Mouse (Mus musculus): Measurements from ENCODE around the gene Cd59a. TPM values are rescaled to one million over a fixed set of nuclear protein-coding genes. Genes with fewer than 3 reads are reported as not detected.

Gene Cd59a
- polyA plus RNA-seq, 1 experiment from 2014 or later = 38.2 TPM

DNA sequence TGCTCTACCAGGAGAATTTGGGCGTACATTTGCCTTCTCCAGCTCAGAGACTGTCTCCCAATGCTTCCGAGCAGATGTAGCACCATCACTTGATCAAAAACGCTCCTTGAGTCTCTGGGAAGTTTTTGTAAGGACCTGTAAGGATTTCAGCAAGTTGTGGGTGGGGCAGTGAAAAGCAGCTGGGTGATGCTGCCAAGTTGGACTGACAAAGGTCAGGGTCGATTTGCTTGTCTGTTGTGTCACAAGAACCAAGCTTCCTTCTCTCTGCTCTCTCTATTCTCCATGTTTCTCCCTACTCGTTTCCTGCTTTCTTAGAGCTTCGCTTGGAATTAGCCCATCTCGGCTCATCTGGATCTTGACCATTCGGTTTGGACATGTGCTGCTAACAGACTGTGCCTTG, 46.5 kb downstream of the Cd59a start:
- Histone ChIP-seq H3K4me3 (ENCODE audit: low read length) (no peak overlapping the region), H3K4me1 (ENCODE audit: control insufficient read depth, insufficient read depth, low read length) (no peaks in the 10 kb centered on the region), H3K9me3 (ENCODE audit: control insufficient read depth, low read length) (no peaks in the 10 kb centered on the region), H3K9ac (ENCODE audit: low read depth, low read length) (no peak overlapping the region), H3K27ac (ENCODE audit: low read depth, low read length) (no peak overlapping the region), H3K36me3 (ENCODE audit: control insufficient read depth, insufficient read depth, low read length) (no peaks in the 10 kb centered on the region), H3K27me3 (ENCODE audit: control insufficient read depth, insufficient read depth, low read length) (no peaks in the 10 kb centered on the region), H3K4me2 (replicated peaks; ENCODE audit: low read depth, low read length) (no peak overlapping the region)
- ATAC-seq (ENCODE audit: low FRiP score, low TSS enrichment) = no peak
- WGBS = 94% methylated on average over 8 of the region's 8 CpGs

DNA sequence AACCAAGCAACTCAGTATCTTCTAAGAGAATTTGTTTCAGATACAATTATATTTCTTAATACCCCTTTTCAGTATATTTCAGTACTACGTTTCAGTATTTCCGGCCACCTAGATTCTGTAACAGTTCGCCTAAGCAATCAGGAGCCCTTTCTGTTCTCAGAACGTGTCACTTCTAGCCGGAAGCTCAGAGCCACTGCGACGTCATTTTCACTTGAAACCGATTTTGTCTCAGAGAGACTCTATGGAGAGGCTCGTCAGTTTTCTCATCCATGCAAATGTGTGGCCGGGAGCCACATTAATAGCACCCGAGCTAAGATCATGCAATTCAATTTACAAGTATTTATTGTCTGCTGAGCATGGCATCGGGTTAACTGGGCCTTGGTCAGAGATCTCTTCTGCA, 48.4 kb downstream of the Cd59a start:
- H3K27ac ChIP-seq (ENCODE audit: low read depth, low read length) = no peak overlapping the region
- H3K9me3 ChIP-seq (ENCODE audit: control insufficient read depth, low read length) = no peaks in the 10 kb centered on the region
- H3K9ac ChIP-seq (ENCODE audit: low read depth, low read length) = no peak overlapping the region
- H3K4me2 ChIP-seq (replicated peaks; ENCODE audit: low read depth, low read length) = no peak overlapping the region
- ATAC-seq (ENCODE audit: low FRiP score, low TSS enrichment) = no peak
- 88% methylated on average over 12 of the region's 12 CpGs for WGBS
- H3K4me3 ChIP-seq (ENCODE audit: low read length) = no peak overlapping the region
- 0 out of 2 replicates have a peak, but pooled peaks cover 5% of the 10 kb centered on the region for H3K4me1 ChIP-seq (ENCODE audit: control insufficient read depth, insufficient read depth, low read length)
- no peaks in the 10 kb centered on the region for H3K27me3 ChIP-seq (ENCODE audit: control insufficient read depth, insufficient read depth, low read length)
- no peaks in the 10 kb centered on the region for H3K36me3 ChIP-seq (ENCODE audit: control insufficient read depth, insufficient read depth, low read length)

DNA sequence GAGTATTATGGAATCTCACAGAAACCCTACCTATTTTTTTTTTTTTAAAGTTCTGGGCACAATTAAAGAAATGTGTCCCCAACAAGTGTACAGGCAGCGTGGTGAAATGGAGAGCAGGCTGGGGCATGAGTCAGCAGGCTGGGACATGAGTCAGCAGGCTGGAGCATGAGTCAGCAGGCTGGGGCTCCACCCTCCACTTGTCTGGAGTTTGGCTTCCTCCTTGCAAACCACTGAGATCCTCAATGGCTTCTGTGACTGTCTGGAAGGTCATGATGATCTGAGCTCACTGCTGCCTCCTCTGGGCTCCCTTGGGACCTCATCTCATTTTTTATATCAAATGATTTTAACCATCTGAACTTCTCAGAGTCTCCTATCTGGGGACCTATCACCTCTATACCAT, 50.4 kb downstream of the Cd59a start:
- Histone ChIP-seq H3K27ac (ENCODE audit: low read depth, low read length) (no peak overlapping the region), H3K9me3 (ENCODE audit: control insufficient read depth, low read length) (no peaks in the 10 kb centered on the region), H3K4me3 (ENCODE audit: low read length) (no peak overlapping the region), H3K4me1 (ENCODE audit: control insufficient read depth, insufficient read depth, low read length) (0 out of 2 replicates have a peak, but pooled peaks cover 5% of the 10 kb centered on the region), H3K9ac (ENCODE audit: low read depth, low read length) (no peak overlapping the region), H3K36me3 (ENCODE audit: control insufficient read depth, insufficient read depth, low read length) (no peaks in the 10 kb centered on the region), H3K4me2 (replicated peaks; ENCODE audit: low read depth, low read length) (no peak overlapping the region), H3K27me3 (ENCODE audit: control insufficient read depth, insufficient read depth, low read length) (no peaks in the 10 kb centered on the region)
- no peak for ATAC-seq (ENCODE audit: low FRiP score, low TSS enrichment)
- WGBS = 79% methylated on average over 1 of the region's 1 CpGs

- 0 out of 2 replicates have a peak, but pooled peaks cover 5% of the 10 kb centered on the region for H3K4me1 ChIP-seq (ENCODE audit: control insufficient read depth, insufficient read depth, low read length)
- H3K9ac ChIP-seq (ENCODE audit: low read depth, low read length) = no peak overlapping the region
- WGBS = 20% methylated on average over 4 of the region's 4 CpGs
- H3K4me3 ChIP-seq (ENCODE audit: low read length) = no peak overlapping the region
- H3K36me3 ChIP-seq (ENCODE audit: control insufficient read depth, insufficient read depth, low read length) = no peaks in the 10 kb centered on the region
- H3K4me2 ChIP-seq (replicated peaks; ENCODE audit: low read depth, low read length) = no peak overlapping the region
- no peaks in the 10 kb centered on the region for H3K9me3 ChIP-seq (ENCODE audit: control insufficient read depth, low read length)
- no peaks in the 10 kb centered on the region for H3K27me3 ChIP-seq (ENCODE audit: control insufficient read depth, insufficient read depth, low read length)
- H3K27ac ChIP-seq (ENCODE audit: low read depth, low read length) = peak overlapping the region; percentile 37; the same call in 1 of the 2 replicates
- peak; percentile 75 for ATAC-seq (ENCODE audit: low FRiP score, low TSS enrichment)
Observed at GRCm38 (mm10) chr2:104147910-104148561, 52.4 kb downstream of the Cd59a start.

DNA sequence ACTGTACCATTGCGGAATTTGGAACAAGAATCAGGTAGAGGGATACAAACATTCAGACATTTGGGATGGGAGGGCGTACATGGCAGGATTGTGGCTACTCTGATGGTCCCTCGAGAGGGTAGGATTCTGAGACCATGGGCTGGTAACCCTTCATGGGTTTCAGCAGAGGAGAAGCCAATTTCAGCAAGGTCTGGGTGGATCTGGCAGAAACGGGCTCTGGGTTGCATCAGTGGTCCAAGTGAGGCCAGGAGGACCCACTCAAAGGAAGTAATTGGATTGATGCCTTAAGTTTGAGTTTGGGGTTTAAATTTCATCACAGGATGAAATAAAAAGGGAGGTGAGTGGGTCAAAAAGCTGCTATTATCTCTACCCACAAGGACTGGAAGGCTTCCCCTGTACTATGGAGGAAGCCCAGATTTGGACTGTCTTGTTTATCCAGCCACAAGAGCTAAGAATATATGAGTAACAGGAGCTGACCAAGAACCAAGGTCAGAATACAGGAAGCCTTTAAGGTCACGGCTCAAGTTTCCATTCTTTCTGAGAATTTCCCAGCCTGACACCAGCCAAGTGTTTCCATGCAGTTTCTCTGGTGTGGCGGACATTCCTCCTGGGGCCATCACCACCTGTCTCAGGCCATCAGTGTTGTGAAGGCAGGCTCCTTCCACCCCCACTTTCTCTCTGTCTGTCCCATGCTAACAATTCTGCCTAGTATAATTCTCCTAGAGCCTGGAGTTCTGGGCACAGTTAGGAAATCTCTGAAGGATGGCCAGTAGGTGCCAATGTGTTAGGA, 55.2 kb downstream of the Cd59a start:
- Histone ChIP-seq H3K27ac (ENCODE audit: low read depth, low read length) (no peak overlapping the region), H3K36me3 (ENCODE audit: control insufficient read depth, insufficient read depth, low read length) (no peaks in the 10 kb centered on the region), H3K9me3 (ENCODE audit: control insufficient read depth, low read length) (no peaks in the 10 kb centered on the region), H3K4me3 (ENCODE audit: low read length) (no peak overlapping the region), H3K4me1 (ENCODE audit: control insufficient read depth, insufficient read depth, low read length) (0 out of 2 replicates have a peak, but pooled peaks cover 5% of the 10 kb centered on the region), H3K4me2 (replicated peaks; ENCODE audit: low read depth, low read length) (no peak overlapping the region), H3K9ac (ENCODE audit: low read depth, low read length) (no peak overlapping the region), H3K27me3 (ENCODE audit: control insufficient read depth, insufficient read depth, low read length) (no peaks in the 10 kb centered on the region)
- 69% methylated on average over 6 of the region's 6 CpGs for WGBS
- no peak for ATAC-seq (ENCODE audit: low FRiP score, low TSS enrichment)

- H3K9me3 ChIP-seq (ENCODE audit: control insufficient read depth, low read length) = no peaks in the 10 kb centered on the region
- H3K4me1 ChIP-seq (ENCODE audit: control insufficient read depth, insufficient read depth, low read length) = 0 out of 2 replicates have a peak, but pooled peaks cover 7% of the 10 kb centered on the region
- no peaks in the 10 kb centered on the region for H3K27me3 ChIP-seq (ENCODE audit: control insufficient read depth, insufficient read depth, low read length)
- ATAC-seq (ENCODE audit: low FRiP score, low TSS enrichment) = no peak
- no peaks in the 10 kb centered on the region for H3K36me3 ChIP-seq (ENCODE audit: control insufficient read depth, insufficient read depth, low read length)
- H3K27ac ChIP-seq (ENCODE audit: low read depth, low read length) = no peak overlapping the region
- no peak overlapping the region for H3K4me3 ChIP-seq (ENCODE audit: low read length)
- no peak overlapping the region for H3K9ac ChIP-seq (ENCODE audit: low read depth, low read length)
- 83% methylated on average over 4 of the region's 4 CpGs for WGBS
- H3K4me2 ChIP-seq (replicated peaks; ENCODE audit: low read depth, low read length) = no peak overlapping the region
Observed at GRCm38 (mm10) chr2:104153345-104153744, 57.7 kb downstream of the Cd59a start.

DNA sequence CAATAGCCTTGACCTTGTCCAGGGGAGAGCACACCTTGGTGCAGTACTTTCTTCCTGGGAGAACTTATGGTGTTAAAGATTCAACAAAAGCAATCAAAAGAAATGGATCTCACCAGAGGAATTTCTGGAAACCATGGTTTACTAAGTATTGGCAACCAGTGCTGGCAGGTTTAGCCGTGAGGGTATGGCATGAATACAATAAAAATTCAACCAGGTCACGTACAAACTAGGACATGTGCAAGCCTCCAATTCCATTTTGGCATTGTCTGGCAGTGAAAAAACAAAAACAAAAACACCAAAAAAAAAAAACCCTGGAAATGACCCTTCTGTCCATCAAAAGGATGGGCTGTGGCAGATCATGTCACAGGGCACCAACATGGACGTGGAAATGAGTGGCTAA, 58.3 kb downstream of the Cd59a start:
- no peaks in the 10 kb centered on the region for H3K36me3 ChIP-seq (ENCODE audit: control insufficient read depth, insufficient read depth, low read length)
- H3K4me1 ChIP-seq (ENCODE audit: control insufficient read depth, insufficient read depth, low read length) = 0 out of 2 replicates have a peak, but pooled peaks cover 3% of the 10 kb centered on the region
- H3K27ac ChIP-seq (ENCODE audit: low read depth, low read length) = no peak overlapping the region
- no peak overlapping the region for H3K4me3 ChIP-seq (ENCODE audit: low read length)
- ATAC-seq (ENCODE audit: low FRiP score, low TSS enrichment) = no peak
- H3K9me3 ChIP-seq (ENCODE audit: control insufficient read depth, low read length) = no peaks in the 10 kb centered on the region
- no peaks in the 10 kb centered on the region for H3K27me3 ChIP-seq (ENCODE audit: control insufficient read depth, insufficient read depth, low read length)
- no peak overlapping the region for H3K9ac ChIP-seq (ENCODE audit: low read depth, low read length)
- 82% methylated on average over 3 of the region's 3 CpGs for WGBS
- H3K4me2 ChIP-seq (replicated peaks; ENCODE audit: low read depth, low read length) = no peak overlapping the region

DNA sequence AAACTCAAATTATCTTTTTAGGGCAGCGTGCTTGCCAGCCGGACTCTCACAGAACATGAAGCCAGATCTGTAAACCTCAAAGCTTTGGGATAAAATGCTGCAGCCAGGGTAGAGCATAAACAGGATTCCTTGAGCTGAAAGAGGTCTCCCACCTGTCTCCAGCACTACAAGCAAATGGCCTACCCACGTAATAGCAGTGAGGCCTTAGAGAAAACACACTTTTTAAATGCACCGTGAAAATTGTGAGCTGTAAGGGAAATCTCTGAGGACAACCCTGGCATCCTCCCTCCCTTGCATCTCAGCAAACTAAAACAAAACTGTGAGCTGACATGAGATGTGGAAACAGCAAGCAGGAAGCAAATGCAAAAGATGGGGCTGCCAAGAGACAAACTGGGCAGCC, 62.2 kb downstream of the Cd59a start:
- WGBS = 63% methylated on average over 4 of the region's 4 CpGs
- Histone ChIP-seq H3K27ac (ENCODE audit: low read depth, low read length) (no peak overlapping the region), H3K4me2 (replicated peaks; ENCODE audit: low read depth, low read length) (no peak overlapping the region), H3K36me3 (ENCODE audit: control insufficient read depth, insufficient read depth, low read length) (no peaks in the 10 kb centered on the region), H3K27me3 (ENCODE audit: control insufficient read depth, insufficient read depth, low read length) (no peaks in the 10 kb centered on the region), H3K9me3 (ENCODE audit: control insufficient read depth, low read length) (no peaks in the 10 kb centered on the region), H3K4me3 (ENCODE audit: low read length) (no peak overlapping the region), H3K4me1 (ENCODE audit: control insufficient read depth, insufficient read depth, low read length) (0 out of 2 replicates have a peak, but pooled peaks cover 3% of the 10 kb centered on the region), H3K9ac (ENCODE audit: low read depth, low read length) (no peak overlapping the region)
- ATAC-seq (ENCODE audit: low FRiP score, low TSS enrichment) = no peak

GRCm38 (mm10) chr2:104163418-104163817, 67.8 kb downstream of the Cd59a start:
- H3K9ac ChIP-seq (ENCODE audit: low read depth, low read length) = no peak overlapping the region
- 0 out of 2 replicates have a peak, but pooled peaks cover 3% of the 10 kb centered on the region for H3K4me1 ChIP-seq (ENCODE audit: control insufficient read depth, insufficient read depth, low read length)
- no peaks in the 10 kb centered on the region for H3K36me3 ChIP-seq (ENCODE audit: control insufficient read depth, insufficient read depth, low read length)
- H3K9me3 ChIP-seq (ENCODE audit: control insufficient read depth, low read length) = no peaks in the 10 kb centered on the region
- H3K4me2 ChIP-seq (replicated peaks; ENCODE audit: low read depth, low read length) = no peak overlapping the region
- 41% methylated on average over 7 of the region's 7 CpGs for WGBS
- peak; percentile 81; the same call in 1 of the 2 replicates for ATAC-seq (ENCODE audit: low FRiP score, low TSS enrichment)
- no peak overlapping the region for H3K27ac ChIP-seq (ENCODE audit: low read depth, low read length)
- H3K4me3 ChIP-seq (ENCODE audit: low read length) = no peak overlapping the region
- H3K27me3 ChIP-seq (ENCODE audit: control insufficient read depth, insufficient read depth, low read length) = no peaks in the 10 kb centered on the region
